Mouse (Mus musculus) heart, postnatal 0 days (tissue): ENCODE results near the gene Gm42688. TPM values are rescaled to one million over a fixed set of nuclear protein-coding genes. Genes with fewer than 3 reads are reported as not detected.
A peak's percentile ranks its signal among the peaks of the same experiment; 100 is the strongest.

Source experiments
- ATAC-seq: fragments of 200-750 bp; cut with Nextera tagmentation; 2 replicates; pipeline ENCODE4 v1.8.0; 2017; ENCODE audit warnings: low read depth, moderate number of reproducible peaks, moderate library complexity; ENCODE audit not compliant: insufficient read depth
- DNase-seq: peaks from one replicate; pipeline ENCODE4 v3.0.0-alpha.2; 2016; ENCODE audit warnings: low spot score
- H3K27ac ChIP-seq: fragments of 300-500 bp; sonication (generic); 2 replicates; pipeline ENCODE4 v1.5.1; 2014; ENCODE audit warnings: low read depth, mild to moderate bottlenecking
- H3K27me3 ChIP-seq: fragments of 300-500 bp; sonication (generic); 2 replicates; pipeline ENCODE4 v1.6.1; 2014; ENCODE audit warnings: low read length, mixed read lengths; ENCODE audit not compliant: control insufficient read depth, insufficient read depth
- H3K36me3 ChIP-seq: fragments of 300-500 bp; sonication (generic); replicated peaks from 2 replicates; pipeline ENCODE4 v1.6.1; 2014; ENCODE audit warnings: low read length, mixed read lengths; ENCODE audit not compliant: control insufficient read depth, insufficient read depth
- H3K4me1 ChIP-seq: fragments of 300-500 bp; sonication (generic); 2 replicates; pipeline ENCODE4 v1.6.1; 2014; ENCODE audit warnings: antibody characterized with exemption; ENCODE audit not compliant: control insufficient read depth, insufficient read depth
- H3K4me2 ChIP-seq: fragments of 300-500 bp; sonication (generic); 2 replicates; pipeline ENCODE4 v1.6.1; 2014; ENCODE audit warnings: low read depth, mild to moderate bottlenecking, low read length, moderate library complexity
- H3K4me3 ChIP-seq: fragments of 300-500 bp; sonication (generic); 2 replicates; pipeline ENCODE4 v1.5.1; 2014; ENCODE audit warnings: low read depth, low read length
- H3K9ac ChIP-seq: fragments of 300-500 bp; sonication (generic); replicated peaks from 2 replicates; pipeline ENCODE4 v1.6.1; 2014; ENCODE audit warnings: low read depth, low read length, mixed read lengths
- H3K9me3 ChIP-seq: fragments of 300-500 bp; sonication (generic); replicated peaks from 2 replicates; pipeline ENCODE4 v1.6.1; 2016; ENCODE audit warnings: low read length; ENCODE audit not compliant: control insufficient read depth
- CTCF ChIP-seq: IDR thresholded peaks from 2 replicates; pipeline ENCODE4 v1.5.1; 2016; ENCODE audit warnings: antibody characterized with exemption, control low read depth, low read depth
- EP300 ChIP-seq: IDR thresholded peaks from 2 replicates; pipeline ENCODE4 v1.6.1; 2016; ENCODE audit warnings: antibody characterized with exemption, low read depth
- WGBS: fragments of 180-500 bp; shearing (Covaris S2); extraction: QIAGEN DNeasy Blood & Tissue Kit; methylation state at CpG from one replicate; pipeline ENCODE4 v1.1.7; 2014; 5-methylcytosine and 5-hydroxymethylcytosine counted together
- polyA plus RNA-seq: library from polyadenylated mRNA; unstranded; fragments of >200 nt; fragmentation: Nextera tagmentation; extraction: Ambion mirVana; gene quantifications from 2 replicates; pipeline ENCODE4 v1.2.1, GENCODE M21; 2015
- total RNA-seq: library from RNA; depleted of rRNA; stranded (reverse); fragments of >200 nt; gene quantifications from 2 replicates; pipeline ENCODE4 v1.2.3, GENCODE M21; 2014; ENCODE audit warnings: low replicate concordance

Gm42688 gene
- total and polyA plus RNA-seq, 2 experiments from 2014 or later = 1.4 to 3.4 TPM

DNA sequence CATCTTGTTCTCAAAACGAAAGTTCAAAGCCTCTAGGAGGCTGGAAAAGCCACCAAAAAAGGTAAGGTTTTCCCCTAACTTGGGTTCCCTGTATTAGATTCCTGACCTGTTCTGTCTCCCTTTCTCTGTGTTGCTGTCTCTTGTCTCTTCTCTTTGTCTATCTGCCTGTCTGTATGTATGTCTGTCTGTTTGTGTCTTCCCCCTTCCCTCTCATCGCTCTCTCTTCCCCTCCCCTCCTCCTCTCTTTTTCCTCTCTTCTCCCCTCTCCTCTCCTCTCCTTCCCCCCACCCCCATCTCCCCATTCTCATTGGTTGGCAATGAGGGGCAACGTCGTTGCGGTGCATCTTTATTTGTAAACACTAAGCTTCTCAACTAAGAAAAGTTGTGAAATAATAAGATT lies 23.9 kb downstream of the Gm42688 start, which contains the start of gene Ino80b:
TSS of gene Ino80b (minus strand) at position 101 of the 400 bp plus-strand sequence.
- H3K27ac ChIP-seq = no peak within 1 kb of the TSS

DNA sequence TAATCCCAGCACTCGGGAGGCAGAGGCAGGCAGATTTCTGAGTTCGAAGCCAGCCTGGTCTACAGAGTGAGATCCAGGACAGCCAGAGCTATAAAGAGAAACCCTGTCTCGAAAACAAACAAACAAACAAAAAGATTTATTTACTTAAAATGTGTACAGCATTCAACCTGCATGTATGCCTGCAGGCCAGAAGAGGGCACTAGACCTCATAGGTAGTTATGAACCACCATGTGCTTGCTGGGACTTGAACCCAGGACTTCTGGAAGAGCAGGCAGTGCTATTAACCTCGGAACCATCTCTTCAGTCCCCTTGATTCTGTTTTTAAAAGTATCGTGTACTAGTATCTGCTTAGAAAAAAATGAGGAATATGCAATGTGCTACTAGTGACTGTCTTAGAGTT lies 26.0 kb downstream of the Gm42688 start:
- WGBS = 97% methylated on average over 5 of the region's 5 CpGs
- Histone ChIP-seq H3K9ac (no peak overlapping the region), H3K9me3 (no peaks in the 10 kb centered on the region), H3K4me3 (no peak overlapping the region), H3K27ac (no peak overlapping the region), H3K4me1 (peaks cover 10% of the 10 kb centered on the region), H3K27me3 (no peaks in the 10 kb centered on the region), H3K36me3 (no peaks in the 10 kb centered on the region), H3K4me2 (no peak overlapping the region)
- TF ChIP-seq EP300 (no peak), CTCF (peak; percentile 8; the same call in 1 of the 2 replicates)
- ATAC-seq = no peak
- no peak for DNase-seq

More for the DNA sequence above, 23.9 kb downstream of the Gm42688 start, which contains the start of gene Ino80b:
- 0 out of 2 replicates have a peak, but pooled peaks have one; percentile 14 for TF ChIP-seq EP300
- TF ChIP-seq CTCF = no peak
- DNase-seq (no peak), ATAC-seq (no peak)
- Histone ChIP-seq H3K9ac (peak within 1 kb of the TSS; percentile 58), H3K4me1 (peaks cover 20% of the 10 kb centered on the region), H3K9me3 (no peaks in the 10 kb centered on the region), H3K36me3 (no peaks in the 10 kb centered on the region), H3K27me3 (no peaks in the 10 kb centered on the region), H3K4me3 (peak within 1 kb of the TSS; percentile 68), H3K4me2 (peak within 1 kb of the TSS; percentile 87)
- 29% methylated on average over 5 of the region's 5 CpGs for WGBS

DNA sequence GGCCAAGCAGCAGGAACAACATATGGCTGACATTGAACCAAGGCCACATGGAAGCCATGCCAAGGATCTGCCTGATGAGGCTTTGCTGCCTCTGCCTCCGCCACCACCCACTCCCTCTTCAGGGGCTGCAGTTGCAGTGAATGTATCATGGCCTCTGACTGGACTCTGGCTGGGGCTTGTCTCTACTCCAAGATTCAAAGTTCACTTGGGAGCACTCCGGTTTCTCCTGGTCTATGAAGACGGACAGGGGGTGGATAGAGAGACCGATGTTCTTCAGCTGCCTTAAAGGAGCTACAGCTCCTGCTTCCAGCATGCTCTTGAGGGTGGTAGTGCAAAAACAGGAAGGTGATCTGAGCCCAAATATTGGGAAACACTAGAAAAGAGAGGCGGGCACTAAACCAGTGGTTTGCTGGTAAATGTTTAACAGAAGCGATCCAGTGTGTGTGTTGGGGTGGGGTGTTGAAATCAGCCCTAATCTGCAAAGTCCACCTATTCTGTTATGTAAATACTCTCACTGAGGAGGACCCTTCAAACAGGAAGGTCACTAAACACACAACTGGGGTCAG lies 30.1 kb downstream of the Gm42688 start:
- WGBS = 64% methylated on average over 6 of the region's 6 CpGs
- no peak overlapping the region for H3K4me3 ChIP-seq
- DNase-seq = no peak
- ATAC-seq = no peak
- H3K36me3 ChIP-seq = no peaks in the 10 kb centered on the region
- no peaks in the 10 kb centered on the region for H3K9me3 ChIP-seq
- no peak overlapping the region for H3K27ac ChIP-seq
- H3K9ac ChIP-seq = no peak overlapping the region
- H3K4me2 ChIP-seq = no peak overlapping the region
- peaks cover 11% of the 10 kb centered on the region for H3K4me1 ChIP-seq
- TF ChIP-seq EP300 (no peak), CTCF (no peak)
- no peaks in the 10 kb centered on the region for H3K27me3 ChIP-seq

DNA sequence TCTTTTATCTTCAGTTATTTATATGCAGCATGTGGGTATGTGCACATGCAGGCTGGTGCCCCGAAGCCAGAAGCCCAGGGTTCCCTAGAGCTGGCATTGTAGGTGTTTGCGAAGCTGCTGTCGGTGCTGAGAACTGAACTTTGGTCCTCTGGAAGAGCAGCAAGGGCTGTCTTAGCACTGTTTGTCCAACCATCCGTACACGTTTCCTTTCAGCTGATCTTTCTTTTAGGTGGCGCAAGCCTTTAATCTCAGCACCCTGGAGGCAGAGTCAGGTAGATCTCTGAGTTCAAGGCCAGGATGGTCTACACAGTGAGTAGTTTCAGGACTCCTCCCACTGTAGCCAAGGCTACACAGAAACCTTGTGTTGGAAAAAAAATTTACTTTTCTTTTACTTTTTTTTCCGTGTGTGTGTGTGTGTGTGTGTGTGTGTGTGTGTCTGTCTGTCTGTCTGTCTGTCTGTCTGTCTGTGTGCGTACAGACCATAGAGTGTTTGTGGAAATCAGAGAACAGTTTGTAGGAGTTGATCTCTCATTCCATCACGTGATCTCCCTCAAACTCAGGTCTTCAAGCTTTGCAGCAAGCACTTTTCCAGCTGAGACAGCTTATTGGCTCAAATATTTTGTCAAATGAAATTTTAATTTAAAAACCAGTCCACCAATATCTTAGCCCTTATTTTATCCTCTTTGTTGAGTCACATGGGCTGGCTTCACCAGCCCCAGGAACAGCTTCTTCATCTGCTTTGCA lies 30.9 kb downstream of the Gm42688 start:
- H3K27me3 ChIP-seq = no peaks in the 10 kb centered on the region
- ATAC-seq (no peak), DNase-seq (no peak)
- no peak overlapping the region for H3K4me3 ChIP-seq
- H3K4me1 ChIP-seq = peaks cover 11% of the 10 kb centered on the region
- TF ChIP-seq EP300 (no peak), CTCF (no peak)
- 79% methylated on average over 9 of the region's 9 CpGs for WGBS
- no peak overlapping the region for H3K27ac ChIP-seq
- H3K9ac ChIP-seq = no peak overlapping the region
- H3K4me2 ChIP-seq = no peak overlapping the region
- H3K9me3 ChIP-seq = no peaks in the 10 kb centered on the region
- no peaks in the 10 kb centered on the region for H3K36me3 ChIP-seq

DNA sequence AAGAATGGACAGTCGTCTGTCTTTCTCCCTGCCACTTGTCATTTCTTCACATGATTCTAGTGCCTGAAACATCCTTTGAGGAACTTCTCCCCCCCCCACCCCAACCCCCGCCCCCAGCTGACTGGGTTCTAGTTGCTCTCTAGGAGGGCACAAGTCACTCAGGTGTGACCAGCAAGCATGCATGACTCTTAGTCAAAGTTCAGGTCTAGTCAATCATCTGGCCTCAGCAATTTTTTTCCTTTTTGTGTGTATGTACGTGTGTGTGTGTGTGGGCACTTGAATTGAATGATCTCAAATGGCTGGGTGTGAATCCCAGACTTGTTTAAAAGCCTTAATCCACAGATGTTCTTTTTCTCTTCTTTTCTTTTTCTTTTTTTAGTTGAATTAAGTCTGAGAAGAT lies 32.8 kb downstream of the Gm42688 start:
- DNase-seq = no peak
- no peak overlapping the region for H3K9ac ChIP-seq
- H3K36me3 ChIP-seq = no peaks in the 10 kb centered on the region
- TF ChIP-seq EP300 (no peak), CTCF (no peak)
- H3K4me1 ChIP-seq = peaks cover 21% of the 10 kb centered on the region
- no peak overlapping the region for H3K4me2 ChIP-seq
- 65% methylated on average over 3 of the region's 3 CpGs for WGBS
- H3K4me3 ChIP-seq = no peak overlapping the region
- no peak for ATAC-seq
- H3K9me3 ChIP-seq = no peaks in the 10 kb centered on the region
- H3K27ac ChIP-seq = no peak overlapping the region
- H3K27me3 ChIP-seq = no peaks in the 10 kb centered on the region
